Mouse (Mus musculus) neural tube, embryonic 12.5 days (tissue): Measurements from ENCODE around the gene Bcas3. TPM values are rescaled to one million over a fixed set of nuclear protein-coding genes. Genes with fewer than 3 reads are reported as not detected.

Source experiments
- ATAC-seq: fragments of 200-750 bp; cut with Nextera tagmentation; 2 replicates; pipeline ENCODE4 v1.8.0; 2017; ENCODE audit warnings: low read depth, mild to moderate bottlenecking, moderate TSS enrichment, moderate library complexity; ENCODE audit not compliant: low FRiP score
- H3K27ac ChIP-seq: fragments of 300-500 bp; sonication (generic); 2 replicates; pipeline ENCODE4 v1.5.1; 2016
- H3K27me3 ChIP-seq: fragments of 300-500 bp; sonication (generic); replicated peaks from 2 replicates; pipeline ENCODE4 v1.6.1; 2016; ENCODE audit warnings: mild to moderate bottlenecking
- H3K36me3 ChIP-seq: fragments of 300-500 bp; sonication (generic); 2 replicates; pipeline ENCODE4 v1.6.1; 2016; ENCODE audit warnings: mild to moderate bottlenecking
- H3K4me1 ChIP-seq: fragments of 300-500 bp; sonication (generic); 2 replicates; pipeline ENCODE4 v1.6.1; 2016
- H3K4me2 ChIP-seq: fragments of 300-500 bp; sonication (generic); replicated peaks from 2 replicates; pipeline ENCODE4 v1.6.1; 2016; ENCODE audit warnings: mild to moderate bottlenecking
- H3K4me3 ChIP-seq: fragments of 300-500 bp; sonication (generic); 2 replicates; pipeline ENCODE4 v1.5.1; 2016
- H3K9ac ChIP-seq: fragments of 300-500 bp; sonication (generic); 2 replicates; pipeline ENCODE4 v1.6.1; 2016; ENCODE audit warnings: mild to moderate bottlenecking
- H3K9me3 ChIP-seq: fragments of 300-500 bp; sonication (generic); 2 replicates; pipeline ENCODE4 v1.6.1; 2016; ENCODE audit warnings: mild to moderate bottlenecking
- WGBS: fragments of 180-500 bp; shearing (Covaris S2); methylation state at CpG from one replicate; pipeline ENCODE4 v1.1.7; 2016; 5-methylcytosine and 5-hydroxymethylcytosine counted together
- polyA plus RNA-seq: library from polyadenylated mRNA; unstranded; fragments of >200 nt; fragmentation: Nextera tagmentation; extraction: Ambion mirVana; gene quantifications from 2 replicates; pipeline ENCODE4 v1.2.1, GENCODE M21; 2016

The Bcas3 gene
- polyA plus RNA-seq, 1 experiment from 2014 or later, result 38.2 TPM

- H3K36me3 ChIP-seq, result no peaks in the 10 kb centered on the region
- no peak overlapping the region for H3K4me2 ChIP-seq
- H3K27ac ChIP-seq, result no peak overlapping the region
- H3K4me1 ChIP-seq, result peaks cover 36% of the 10 kb centered on the region
- 44% methylated on average over 4 of the region's 4 CpGs for WGBS
- H3K9ac ChIP-seq, result no peak overlapping the region
- no peak overlapping the region for H3K4me3 ChIP-seq
- H3K9me3 ChIP-seq, result no peaks in the 10 kb centered on the region
- ATAC-seq, result no peak
- no peaks in the 10 kb centered on the region for H3K27me3 ChIP-seq
Observed at GRCm38 (mm10) chr11:85641486-85641885, 288.5 kb downstream of the Bcas3 start.

GRCm38 (mm10) chr11:85642591-85642990 lies 289.6 kb downstream of the Bcas3 start:
- H3K4me1 ChIP-seq, result peaks cover 36% of the 10 kb centered on the region
- ATAC-seq, result no peak
- no peaks in the 10 kb centered on the region for H3K27me3 ChIP-seq
- 53% methylated on average over 6 of the region's 6 CpGs for WGBS
- no peaks in the 10 kb centered on the region for H3K9me3 ChIP-seq
- H3K36me3 ChIP-seq, result no peaks in the 10 kb centered on the region
- H3K9ac ChIP-seq, result no peak overlapping the region
- H3K4me3 ChIP-seq, result no peak overlapping the region
- H3K4me2 ChIP-seq, result no peak overlapping the region
- H3K27ac ChIP-seq, result no peak overlapping the region

GRCm38 (mm10) chr11:85643025-85643424 lies 290.1 kb downstream of the Bcas3 start:
- Histone ChIP-seq H3K4me2 (no peak overlapping the region), H3K27ac (no peak overlapping the region), H3K27me3 (no peaks in the 10 kb centered on the region), H3K9ac (no peak overlapping the region), H3K4me3 (no peak overlapping the region), H3K4me1 (peaks cover 36% of the 10 kb centered on the region), H3K9me3 (no peaks in the 10 kb centered on the region), H3K36me3 (no peaks in the 10 kb centered on the region)
- no peak for ATAC-seq
- 83% methylated on average over 4 of the region's 4 CpGs for WGBS

- Histone ChIP-seq H3K9me3 (no peaks in the 10 kb centered on the region), H3K27ac (no peak overlapping the region), H3K4me2 (peak overlapping the region; percentile 14; the same call in 1 of the 2 replicates), H3K36me3 (no peaks in the 10 kb centered on the region), H3K27me3 (no peaks in the 10 kb centered on the region), H3K4me3 (no peak overlapping the region), H3K9ac (no peak overlapping the region), H3K4me1 (peaks cover 36% of the 10 kb centered on the region)
- no peak for ATAC-seq
- 39% methylated on average over 10 of the region's 10 CpGs for WGBS
Observed at GRCm38 (mm10) chr11:85643479-85644000, 290.6 kb downstream of the Bcas3 start.

- Histone ChIP-seq H3K4me3 (no peak overlapping the region), H3K9ac (no peak overlapping the region), H3K36me3 (no peaks in the 10 kb centered on the region), H3K27ac (no peak overlapping the region), H3K4me2 (0 out of 2 replicates have a peak overlapping the region, but pooled peaks have one; percentile 14), H3K9me3 (no peaks in the 10 kb centered on the region), H3K27me3 (no peaks in the 10 kb centered on the region), H3K4me1 (peaks cover 36% of the 10 kb centered on the region)
- ATAC-seq, result no peak
- WGBS, result 66% methylated on average over 12 of the region's 12 CpGs
Observed at GRCm38 (mm10) chr11:85644027-85644747, 291.2 kb downstream of the Bcas3 start.

- WGBS, result 79% methylated on average over 6 of the region's 6 CpGs
- no peak overlapping the region for H3K4me2 ChIP-seq
- no peaks in the 10 kb centered on the region for H3K9me3 ChIP-seq
- H3K27me3 ChIP-seq, result no peaks in the 10 kb centered on the region
- no peaks in the 10 kb centered on the region for H3K36me3 ChIP-seq
- no peak overlapping the region for H3K9ac ChIP-seq
- no peak overlapping the region for H3K4me3 ChIP-seq
- H3K4me1 ChIP-seq, result peaks cover 33% of the 10 kb centered on the region
- no peak for ATAC-seq
- H3K27ac ChIP-seq, result no peak overlapping the region
Observed at GRCm38 (mm10) chr11:85644748-85645060, 291.7 kb downstream of the Bcas3 start.

GRCm38 (mm10) chr11:85645152-85645835 lies 292.3 kb downstream of the Bcas3 start:
- Histone ChIP-seq H3K36me3 (no peaks in the 10 kb centered on the region), H3K4me1 (peaks cover 27% of the 10 kb centered on the region), H3K27ac (no peak overlapping the region), H3K27me3 (no peaks in the 10 kb centered on the region), H3K9ac (no peak overlapping the region), H3K4me3 (no peak overlapping the region), H3K4me2 (no peak overlapping the region), H3K9me3 (no peaks in the 10 kb centered on the region)
- no peak for ATAC-seq
- WGBS, result 67% methylated on average over 7 of the region's 7 CpGs

GRCm38 (mm10) chr11:85648893-85649292 lies 295.9 kb downstream of the Bcas3 start:
- ATAC-seq, result no peak
- Histone ChIP-seq H3K4me3 (no peak overlapping the region), H3K9me3 (no peaks in the 10 kb centered on the region), H3K27ac (no peak overlapping the region), H3K4me1 (peaks cover 8% of the 10 kb centered on the region; the same call in 1 of the 2 replicates), H3K27me3 (no peaks in the 10 kb centered on the region), H3K9ac (no peak overlapping the region), H3K4me2 (no peak overlapping the region), H3K36me3 (no peaks in the 10 kb centered on the region)
- 68% methylated on average over 3 of the region's 3 CpGs for WGBS

GRCm38 (mm10) chr11:85649373-85649772 lies 296.4 kb downstream of the Bcas3 start:
- 86% methylated on average over 9 of the region's 9 CpGs for WGBS
- no peaks in the 10 kb centered on the region for H3K9me3 ChIP-seq
- ATAC-seq, result no peak
- no peak overlapping the region for H3K9ac ChIP-seq
- no peaks in the 10 kb centered on the region for H3K27me3 ChIP-seq
- H3K4me3 ChIP-seq, result no peak overlapping the region
- no peaks in the 10 kb centered on the region for H3K36me3 ChIP-seq
- no peak overlapping the region for H3K4me2 ChIP-seq
- H3K4me1 ChIP-seq, result 0 out of 2 replicates have a peak, but pooled peaks cover 4% of the 10 kb centered on the region
- no peak overlapping the region for H3K27ac ChIP-seq

- no peaks in the 10 kb centered on the region for H3K36me3 ChIP-seq
- H3K9ac ChIP-seq, result no peak overlapping the region
- H3K4me2 ChIP-seq, result no peak overlapping the region
- no peaks in the 10 kb centered on the region for H3K9me3 ChIP-seq
- no peak for ATAC-seq
- H3K27ac ChIP-seq, result no peak overlapping the region
- H3K4me3 ChIP-seq, result no peak overlapping the region
- peaks cover 2% of the 10 kb centered on the region; the same call in 1 of the 2 replicates for H3K4me1 ChIP-seq
- 53% methylated on average over 4 of the region's 4 CpGs for WGBS
- H3K27me3 ChIP-seq, result no peaks in the 10 kb centered on the region
Observed at GRCm38 (mm10) chr11:85657471-85657870, 304.5 kb downstream of the Bcas3 start.

- 88% methylated on average over 4 of the region's 4 CpGs for WGBS
Observed at GRCm38 (mm10) chr11:85660304-85660703, 307.3 kb downstream of the Bcas3 start.

GRCm38 (mm10) chr11:85667176-85667575 lies 314.2 kb downstream of the Bcas3 start:
- H3K27me3 ChIP-seq, result no peaks in the 10 kb centered on the region
- no peak overlapping the region for H3K4me2 ChIP-seq
- H3K36me3 ChIP-seq, result no peaks in the 10 kb centered on the region
- H3K4me3 ChIP-seq, result no peak overlapping the region
- WGBS, result 55% methylated on average over 7 of the region's 7 CpGs
- H3K9me3 ChIP-seq, result no peaks in the 10 kb centered on the region
- no peak overlapping the region for H3K27ac ChIP-seq
- no peaks in the 10 kb centered on the region for H3K4me1 ChIP-seq
- no peak for ATAC-seq
- no peak overlapping the region for H3K9ac ChIP-seq

More at GRCm38 (mm10) chr11:85660304-85660703, 307.3 kb downstream of the Bcas3 start:
- no peak overlapping the region for H3K9ac ChIP-seq
- no peak for ATAC-seq
- peaks cover 2% of the 10 kb centered on the region; the same call in 1 of the 2 replicates for H3K4me1 ChIP-seq
- no peak overlapping the region for H3K4me3 ChIP-seq
- no peaks in the 10 kb centered on the region for H3K9me3 ChIP-seq
- H3K36me3 ChIP-seq, result no peaks in the 10 kb centered on the region
- H3K4me2 ChIP-seq, result no peak overlapping the region
- H3K27me3 ChIP-seq, result no peaks in the 10 kb centered on the region
- no peak overlapping the region for H3K27ac ChIP-seq
